8 mouse cellular contexts compared by ENCODE assay signal in the genomic region with DNA sequence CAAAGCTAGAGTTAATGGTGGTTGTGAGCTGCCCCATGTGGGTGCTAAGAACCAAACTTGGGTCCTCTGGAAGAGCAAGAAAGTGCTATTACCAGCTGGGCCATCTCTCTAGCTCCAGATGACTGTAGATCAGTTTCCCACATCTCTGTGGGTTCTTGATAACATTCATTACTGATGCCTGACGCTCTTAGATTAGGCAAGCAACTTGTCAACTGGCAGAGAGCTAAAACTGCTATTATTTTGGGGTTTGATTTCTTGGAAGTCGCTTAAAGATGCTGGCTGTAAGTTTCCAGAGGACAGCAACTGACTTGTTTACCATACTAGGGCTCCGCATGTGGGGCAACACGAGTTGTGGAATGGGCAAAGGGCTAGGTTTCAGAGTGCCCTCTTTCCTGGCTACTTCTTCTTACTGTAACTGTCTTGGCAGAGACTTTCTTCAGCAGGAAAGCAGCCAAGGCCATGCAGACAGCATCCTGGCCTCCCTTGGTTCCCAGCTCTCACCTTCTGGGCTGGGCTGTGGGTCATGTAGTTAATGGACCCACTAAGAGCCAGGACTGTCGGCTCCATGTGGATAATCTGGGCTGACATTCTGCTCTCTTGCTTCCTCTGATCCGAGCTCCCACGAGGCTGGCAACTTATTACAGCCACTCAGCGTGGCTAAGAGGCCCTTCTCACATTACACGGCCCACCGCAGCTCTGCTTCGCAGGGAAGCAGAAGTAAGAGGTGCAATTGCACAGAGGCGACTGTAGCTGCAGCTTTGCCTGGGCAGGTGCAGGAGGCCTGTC.
A peak's percentile ranks its signal among the peaks of the same experiment; 100 is the strongest.
DNase-seq lines count a peak whose midpoint lies in the region; ATAC-seq and TF ChIP-seq lines count a peak whose summit lies in the region.

No protein-coding gene starts in this region.

- H3K4me1 ChIP-seq in forebrain, embryonic 10.5 days: peaks cover 22% of the 10 kb centered on the region
- peaks cover 14% of the 10 kb centered on the region; the same call in 1 of the 2 replicates for H3K4me1 ChIP-seq in lung, embryonic 14.5 days (ENCODE audit: insufficient read depth)

- H3K4me3 ChIP-seq in forebrain, embryonic 10.5 days: peak overlapping the region; percentile 9; the same call in 1 of the 2 replicates
- no peak overlapping the region for H3K4me3 ChIP-seq in lung, embryonic 14.5 days (ENCODE audit: low read depth, low read length)

- DNase-seq in frontal cortex, postnatal 10 days (ENCODE audit: low spot score in 2 of 2): no peak
- DNase-seq in brain, adult 2 months (ENCODE audit: low read depth, low spot score): peak; percentile 78
- no peak for DNase-seq in forebrain, embryonic 10.5 days (ENCODE audit: extremely low spot score, low spot score)
- peak; percentile 57 for DNase-seq in lung, embryonic 14.5 days
- DNase-seq in T-cell, adult 2 months (ENCODE audit: low spot score): no peak
- no peak for DNase-seq in right cerebral cortex, adult 18-20 months
- DNase-seq in thymus, postnatal 0 days (ENCODE audit: low spot score): no peak

- no peak for TF ChIP-seq CTCF in lung, embryonic 14.5 days (IDR thresholded peaks at IDR 0.05; ENCODE audit: low read depth)

- H3K36me3 ChIP-seq in forebrain, embryonic 10.5 days (replicated peaks): 0 out of 2 replicates have a peak, but pooled peaks cover 12% of the 10 kb centered on the region
- no peaks in the 10 kb centered on the region for H3K36me3 ChIP-seq in lung, embryonic 14.5 days (ENCODE audit: insufficient read depth)

- H3K9me3 ChIP-seq in forebrain, embryonic 10.5 days: no peaks in the 10 kb centered on the region
- H3K9me3 ChIP-seq in lung, embryonic 14.5 days (ENCODE audit: low read depth, low read length): no peaks in the 10 kb centered on the region

- H3K27ac ChIP-seq in forebrain, embryonic 10.5 days: peak overlapping the region; percentile 69
- 0 out of 2 replicates have a peak overlapping the region, but pooled peaks have one; percentile 38 for H3K27ac ChIP-seq in lung, embryonic 14.5 days (ENCODE audit: low read depth)

- 0 out of 2 replicates have a peak, but pooled peaks have one; percentile 14 for ATAC-seq in frontal cortex, adult (ENCODE audit: low TSS enrichment)
- ATAC-seq in lung, embryonic 14.5 days (ENCODE audit: insufficient read depth): peak; percentile 66; the same call in 1 of the 2 replicates

- H3K27me3 ChIP-seq in forebrain, embryonic 10.5 days (ENCODE audit: poor library complexity, severe bottlenecking): no peaks in the 10 kb centered on the region
- no peaks in the 10 kb centered on the region for H3K27me3 ChIP-seq in lung, embryonic 14.5 days (ENCODE audit: insufficient read depth, low read length)

- H3K9ac ChIP-seq in lung, embryonic 14.5 days: no peak overlapping the region

- H3K4me2 ChIP-seq in lung, embryonic 14.5 days: 0 out of 2 replicates have a peak overlapping the region, but pooled peaks have one; percentile 10

- 38% methylated on average over 12 of the region's 12 CpGs for WGBS in forebrain, embryonic 10.5 days
- 26% methylated on average over 12 of the region's 12 CpGs for whole genome bisulfite sequencing in lung, embryonic 14.5 days

Comparison
In these comparisons a context has a peak if more than half of its experiments do, and no peak if none do; other contexts are left out.
1. DNase-seq: peak in brain, adult 2 months (single experiment) and lung, embryonic 14.5 days (single experiment); none in frontal cortex, postnatal 10 days (0 of 2), forebrain, embryonic 10.5 days (single experiment), T-cell, adult 2 months (single experiment), right cerebral cortex, adult 18-20 months (single experiment) and thymus, postnatal 0 days (single experiment).